Mouse (Mus musculus): ENCODE measurements at regions not wholly inside any gene's neighbourhood (a gene's known extent, or its start where the extent isn't known, plus 50 kb on each side); places are given as distances from the start of the nearest gene placed in this dataset.

GRCm38 (mm10) chr17:47974503-47974902 is 50.1 kb upstream of the Foxp4 start:
- no peak for ATAC-seq (replicated peaks; ENCODE audit: insufficient number of reproducible peaks, low FRiP score, low TSS enrichment)
- WGBS (ENCODE audit: insufficient replicate concordance): 2% methylated on average over 13 of the region's 13 CpGs
- H3K4me1 ChIP-seq (ENCODE audit: control insufficient read depth, insufficient read depth, low read length): peaks cover 38% of the 10 kb centered on the region
- peak overlapping the region; percentile 81 for H3K27ac ChIP-seq (ENCODE audit: low read depth, low read length)
- H3K4me2 ChIP-seq: peak overlapping the region; percentile 64
- peak overlapping the region; percentile 71 for H3K9ac ChIP-seq (ENCODE audit: low read depth, low read length)
- no peaks in the 10 kb centered on the region for H3K36me3 ChIP-seq (ENCODE audit: control insufficient read depth, insufficient read depth, low read length)
- H3K27me3 ChIP-seq (ENCODE audit: control insufficient read depth, insufficient read depth, low read length): no peaks in the 10 kb centered on the region
- H3K9me3 ChIP-seq (replicated peaks; ENCODE audit: control insufficient read depth, low read length): no peaks in the 10 kb centered on the region
- peak overlapping the region; percentile 44 for H3K4me3 ChIP-seq (ENCODE audit: low read depth, low read length)

All from heart, embryonic 11.5 days (tissue).